Mouse (Mus musculus) adrenal gland, adult (tissue): ENCODE results near the gene Tbc1d10c.

Experiments
- DNase-seq, 2 experiments: peaks; one replicate each; pipeline ENCODE4 v3.0.0; 2022 to 2023; ENCODE audit warnings: low spot score in 1 of 2; ENCODE audit not compliant: inconsistent age in 2 of 2

The Tbc1d10c gene

GRCm38 (mm10) chr19:4193129-4193528 lies 2.0 kb upstream of the Tbc1d10c start:
- DNase-seq: peak in 1 of 2 experiments; percentile 53

GRCm38 (mm10) chr19:4192251-4192985 lies 1.3 kb upstream of the Tbc1d10c start:
- DNase-seq: peak in 1 of 2 experiments; percentile 72

- DNase-seq: peak; percentile 96 to 98
Measured at GRCm38 (mm10) chr19:4191528-4192250, 605 bp upstream of the Tbc1d10c start, which contains the start of gene Ppp1ca. Gene Ppp1ca (plus strand): TSS chr19:4192065.

- peak in 1 of 2 experiments; percentile 49 for DNase-seq
Measured at GRCm38 (mm10) chr19:4189051-4189620, 1.9 kb downstream of the Tbc1d10c start.

- no peak for DNase-seq
Measured at GRCm38 (mm10) chr19:4187303-4187702, 3.8 kb downstream of the Tbc1d10c start.

GRCm38 (mm10) chr19:4184976-4185975 lies 5.8 kb downstream of the Tbc1d10c start:
- peak in 1 of 2 experiments; percentile 60 for DNase-seq

GRCm38 (mm10) chr19:4183689-4184088 lies 7.4 kb downstream of the Tbc1d10c start:
- DNase-seq: no peak

GRCm38 (mm10) chr19:4181892-4182291 lies 9.2 kb downstream of the Tbc1d10c start:
- DNase-seq: peak; percentile 72 to 89

GRCm38 (mm10) chr19:4180411-4180810 lies 10.7 kb downstream of the Tbc1d10c start:
- no peak for DNase-seq

- peak in 1 of 2 experiments; percentile 67 for DNase-seq
Measured at GRCm38 (mm10) chr19:4175368-4175947, 15.6 kb downstream of the Tbc1d10c start, which contains the start of gene Carns1. Gene Carns1 (minus strand): TSS chr19:4175479.

GRCm38 (mm10) chr19:4172925-4173324 lies 18.2 kb downstream of the Tbc1d10c start:
- no peak for DNase-seq

- no peak for DNase-seq
Measured at GRCm38 (mm10) chr19:4171393-4172290, 19.4 kb downstream of the Tbc1d10c start.

- no peak for DNase-seq
Measured at GRCm38 (mm10) chr19:4170723-4171392, 20.2 kb downstream of the Tbc1d10c start.

- DNase-seq: no peak
Measured at GRCm38 (mm10) chr19:4169810-4170209, 21.3 kb downstream of the Tbc1d10c start.

- peak; percentile 100 for DNase-seq
Measured at GRCm38 (mm10) chr19:4169378-4169784, 21.7 kb downstream of the Tbc1d10c start.

- peak in 1 of 2 experiments; percentile 58 for DNase-seq
Measured at GRCm38 (mm10) chr19:4166678-4167476, 24.2 kb downstream of the Tbc1d10c start.

- peak; percentile 68 to 92 for DNase-seq
Measured at GRCm38 (mm10) chr19:4164721-4165120, 26.4 kb downstream of the Tbc1d10c start.

- DNase-seq: no peak
Measured at GRCm38 (mm10) chr19:4164100-4164499, 27.0 kb downstream of the Tbc1d10c start.
